Mouse (Mus musculus) bone marrow, adult 2 months (tissue): Measurements from ENCODE around the gene Usp12. TPM values are rescaled to one million over a fixed set of nuclear protein-coding genes. Genes with fewer than 3 reads are reported as not detected.

Experiments
- H3K27ac ChIP-seq: fragments of 200-500 bp; 2 replicates; pipeline ENCODE4 v1.5.1; 2012; ENCODE audit warnings: low read depth, mild to moderate bottlenecking, control low read depth, inconsistent platforms, low read length; ENCODE audit not compliant: control insufficient read depth, poor library complexity, insufficient read depth
- H3K4me1 ChIP-seq: fragments of 200-500 bp; 2 replicates; pipeline ENCODE4 v1.6.1; 2011; ENCODE audit warnings: low read length; ENCODE audit not compliant: control insufficient read depth, insufficient read depth
- H3K4me3 ChIP-seq: fragments of 200-500 bp; replicated peaks from 2 replicates; pipeline ENCODE3; 2011; ENCODE audit warnings: mild to moderate bottlenecking, low read depth, low read length, control low read depth; ENCODE audit not compliant: control insufficient read depth
- CTCF ChIP-seq: fragments of 200-500 bp; IDR thresholded peaks from 2 replicates; pipeline ENCODE4 v1.5.1; 2011; ENCODE audit warnings: low read length, control low read depth; ENCODE audit not compliant: control insufficient read depth, insufficient read depth
- POLR2A ChIP-seq: fragments of 200-500 bp; IDR thresholded peaks from 2 replicates; pipeline ENCODE4 v1.6.1; 2011; ENCODE audit warnings: low read depth, mild to moderate bottlenecking, control low read depth, low read length, borderline replicate concordance; ENCODE audit not compliant: control insufficient read depth
- WGBS: fragments of 180-500 bp; shearing (Covaris S2); methylation state at CpG from one replicate; pipeline ENCODE4 v1.1.7; 2018; 5-methylcytosine and 5-hydroxymethylcytosine counted together
- polyA plus RNA-seq: library from polyadenylated mRNA; stranded (reverse); fragments of >200 nt; gene quantifications from 2 replicates; pipeline ENCODE4 v1.2.4, GENCODE M21; 2011; ENCODE audit warnings: low replicate concordance; ENCODE audit not compliant: missing spikeins, insufficient read depth, insufficient read length

Gene Usp12
- polyA plus RNA-seq, 1 experiment, result 15.0 TPM

DNA sequence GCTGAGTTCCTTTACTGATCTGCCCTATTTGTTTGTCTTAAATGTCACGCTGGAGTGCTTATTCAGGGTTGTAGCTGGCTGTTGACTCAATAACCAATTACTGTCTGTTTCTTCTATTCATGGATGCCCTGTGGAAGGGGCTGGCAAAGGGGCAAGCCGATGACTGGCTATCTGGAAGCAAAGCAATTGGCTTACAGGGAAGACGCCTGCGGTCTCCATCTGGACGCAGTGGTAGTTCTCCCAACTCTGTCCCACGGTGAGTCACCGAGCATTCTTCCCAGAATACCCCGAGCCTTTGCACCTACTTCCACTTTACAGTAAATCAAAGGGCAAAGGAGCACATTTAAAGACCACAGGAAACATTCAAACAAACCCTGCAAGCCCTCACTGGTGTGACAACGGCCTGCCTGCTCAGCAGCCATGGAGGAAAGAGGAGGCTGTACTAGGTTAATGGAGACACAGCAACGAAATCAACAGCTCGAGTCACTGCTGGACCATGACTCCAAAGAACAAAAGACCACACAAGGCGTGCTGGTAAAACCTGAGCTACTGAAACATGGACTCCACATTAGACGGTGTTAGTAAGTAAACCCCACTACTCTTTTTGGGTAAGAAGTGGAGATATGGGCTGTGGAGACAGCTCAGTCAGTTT is 17.7 kb downstream of the Usp12 start:
- no peak overlapping the region for H3K4me3 ChIP-seq
- peaks cover 4% of the 10 kb centered on the region for H3K4me1 ChIP-seq
- no peak for TF ChIP-seq POLR2A
- no peak for TF ChIP-seq CTCF
- no peak overlapping the region for H3K27ac ChIP-seq
- 38% methylated on average over 13 of the region's 13 CpGs for whole genome bisulfite sequencing

GRCm38 (mm10) chr5:146771982-146772381 is 22.8 kb downstream of the Usp12 start:
- 4% methylated on average over 11 of the region's 11 CpGs for WGBS
- Histone ChIP-seq H3K4me3 (no peak overlapping the region), H3K27ac (no peak overlapping the region), H3K4me1 (peaks cover 2% of the 10 kb centered on the region)
- no peak for TF ChIP-seq POLR2A
- TF ChIP-seq CTCF, result no peak

DNA sequence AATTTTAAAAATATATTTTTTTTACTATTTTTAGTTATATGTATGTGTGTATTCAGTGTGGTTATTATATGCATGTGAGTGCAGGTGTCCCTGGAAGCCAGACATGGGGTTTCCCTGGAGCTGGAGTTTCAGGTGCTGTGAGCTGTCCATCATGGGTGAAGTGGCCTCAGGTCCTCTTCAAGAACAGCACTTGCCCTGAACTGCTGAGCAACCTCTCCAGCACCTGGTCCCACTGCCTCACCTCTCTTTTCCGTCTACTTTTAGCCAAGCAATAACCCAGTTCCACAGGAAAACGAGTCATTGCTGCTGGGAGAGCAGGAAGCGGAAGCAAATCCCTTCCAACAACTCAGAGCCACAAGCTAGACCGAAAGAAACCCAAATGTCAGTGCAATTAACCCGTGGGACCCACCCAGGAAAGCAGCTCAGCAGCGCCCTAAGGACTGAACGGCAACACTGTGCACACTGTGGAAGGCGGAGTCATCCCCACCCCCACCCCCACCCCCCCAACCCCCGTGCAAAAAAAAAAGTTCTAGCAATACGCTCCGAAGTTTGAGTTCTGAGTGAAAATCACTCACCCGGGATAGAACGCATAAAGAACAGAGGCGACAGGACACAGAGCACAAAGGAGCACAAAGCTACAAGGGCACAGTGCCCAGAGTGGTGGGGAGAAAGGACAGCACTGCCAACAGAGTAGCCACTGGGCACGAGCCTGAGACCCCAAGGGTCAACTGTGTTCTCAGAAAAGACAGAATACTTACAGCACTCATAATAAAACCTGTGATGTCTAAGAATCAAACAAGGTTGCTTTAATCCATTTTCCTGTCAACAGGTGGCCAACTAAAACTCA is 24.6 kb downstream of the Usp12 start:
- Histone ChIP-seq H3K27ac (no peak overlapping the region), H3K4me3 (no peak overlapping the region), H3K4me1 (peaks cover 2% of the 10 kb centered on the region)
- WGBS, result 72% methylated on average over 15 of the region's 15 CpGs
- TF ChIP-seq CTCF, result no peak
- no peak for TF ChIP-seq POLR2A

DNA sequence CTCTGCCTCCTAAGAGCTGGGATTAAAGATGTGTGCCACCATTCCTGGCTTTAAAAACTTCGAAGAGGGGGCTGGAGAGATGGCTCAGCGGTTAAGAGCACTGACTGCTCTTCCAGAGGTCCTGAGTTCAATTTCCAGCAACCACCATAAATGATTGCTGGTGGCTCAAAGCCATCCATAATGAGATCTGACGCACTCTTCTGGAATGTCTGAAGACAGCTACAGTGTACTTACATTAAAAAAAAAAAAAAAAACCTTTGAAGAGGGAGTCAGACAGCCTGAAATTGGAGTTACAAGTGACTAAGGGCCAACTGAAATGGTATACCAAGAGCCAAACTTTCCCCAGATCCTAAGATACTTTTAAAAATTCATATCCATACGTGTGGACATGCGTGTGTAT is 29.0 kb downstream of the Usp12 start:
- Histone ChIP-seq H3K27ac (no peak overlapping the region), H3K4me3 (no peak overlapping the region), H3K4me1 (no peaks in the 10 kb centered on the region; the same call in 1 of the 2 replicates)
- TF ChIP-seq POLR2A, result no peak
- 84% methylated on average over 5 of the region's 5 CpGs for WGBS

GRCm38 (mm10) chr5:146759159-146759558 is 35.6 kb downstream of the Usp12 start:
- TF ChIP-seq CTCF (no peak), POLR2A (no peak)
- H3K4me3 ChIP-seq, result no peak overlapping the region
- H3K4me1 ChIP-seq, result no peaks in the 10 kb centered on the region; the same call in 1 of the 2 replicates
- no peak overlapping the region for H3K27ac ChIP-seq
- 85% methylated on average over 6 of the region's 6 CpGs for WGBS

DNA sequence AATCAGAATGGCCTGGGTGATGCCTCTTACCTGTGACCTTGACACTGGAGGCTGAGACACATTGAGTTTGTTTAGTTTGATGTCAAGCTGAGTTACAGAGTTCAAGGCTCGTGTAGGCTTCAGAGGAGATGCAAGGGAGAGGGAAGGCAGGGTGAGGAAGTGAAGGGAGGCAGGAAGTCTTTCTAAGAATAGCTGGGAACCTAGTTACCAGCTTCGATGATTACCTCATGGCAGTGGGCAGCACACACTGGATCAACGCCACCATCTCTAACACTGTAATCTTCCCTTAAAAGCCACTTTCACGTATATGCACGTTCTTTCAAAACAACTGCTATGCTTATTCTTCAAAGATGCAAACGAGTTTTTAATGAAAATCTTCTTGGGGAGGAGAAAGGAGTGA is 36.9 kb downstream of the Usp12 start:
- 28% methylated on average over 6 of the region's 6 CpGs for WGBS
- H3K27ac ChIP-seq, result no peak overlapping the region
- H3K4me3 ChIP-seq, result no peak overlapping the region
- no peaks in the 10 kb centered on the region; the same call in 1 of the 2 replicates for H3K4me1 ChIP-seq
- no peak for TF ChIP-seq CTCF
- TF ChIP-seq POLR2A, result no peak

DNA sequence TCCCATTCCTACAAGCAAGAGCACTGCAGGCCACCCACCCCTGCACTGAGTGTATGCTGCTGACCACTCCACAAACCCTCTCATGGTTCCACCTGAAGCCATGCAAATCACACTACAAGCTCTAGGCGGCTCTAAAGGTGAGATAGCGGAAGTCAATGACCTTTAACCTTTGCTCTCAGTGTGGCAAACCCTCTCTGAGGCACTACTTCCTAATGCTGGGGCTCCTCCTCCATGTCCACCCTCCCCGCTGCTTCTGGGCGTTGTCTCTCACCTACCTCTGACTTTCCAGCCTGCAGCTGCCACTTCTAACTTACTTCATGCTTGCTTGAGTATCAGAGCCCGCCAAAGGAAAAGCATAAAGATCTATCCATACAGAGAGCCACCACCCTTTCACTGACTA is 37.5 kb downstream of the Usp12 start:
- no peak overlapping the region for H3K27ac ChIP-seq
- H3K4me1 ChIP-seq, result no peaks in the 10 kb centered on the region; the same call in 1 of the 2 replicates
- TF ChIP-seq POLR2A (no peak), CTCF (no peak)
- H3K4me3 ChIP-seq, result no peak overlapping the region
- 73% methylated on average over 5 of the region's 5 CpGs for WGBS

GRCm38 (mm10) chr5:146753181-146753580 is 41.6 kb downstream of the Usp12 start:
- Histone ChIP-seq H3K27ac (no peak overlapping the region), H3K4me1 (no peaks in the 10 kb centered on the region; the same call in 1 of the 2 replicates), H3K4me3 (no peak overlapping the region)
- 87% methylated on average over 8 of the region's 8 CpGs for WGBS
- TF ChIP-seq POLR2A (no peak), CTCF (no peak)

DNA sequence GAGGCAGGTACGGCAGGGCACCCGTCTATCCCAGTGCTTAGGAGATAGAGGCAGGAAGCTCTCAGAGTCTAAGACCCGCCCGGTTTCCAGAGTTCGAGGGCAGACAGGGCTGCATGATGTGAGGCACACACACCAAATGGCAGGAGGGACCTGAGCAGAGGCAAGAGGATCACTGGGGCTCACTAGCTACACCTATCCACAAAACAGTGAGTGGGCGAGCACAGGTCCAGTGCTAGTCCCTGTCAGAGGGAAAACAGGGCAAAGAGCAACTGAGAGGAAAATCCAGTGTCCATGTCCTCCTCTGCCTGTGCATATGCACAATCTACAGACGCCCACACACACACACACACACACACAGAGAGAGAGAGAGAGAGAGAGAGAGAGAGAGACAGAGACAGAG is 43.8 kb downstream of the Usp12 start:
- TF ChIP-seq POLR2A (no peak), CTCF (no peak)
- Histone ChIP-seq H3K4me1 (no peaks in the 10 kb centered on the region), H3K27ac (no peak overlapping the region), H3K4me3 (no peak overlapping the region)
- WGBS, result 87% methylated on average over 7 of the region's 7 CpGs
